Mouse (Mus musculus) embryonic fibroblast, embryonic 13.5 days (primary cell): ENCODE measurements at regions not wholly inside any gene's neighbourhood (a gene's known extent, or its start where the extent isn't known, plus 50 kb on each side); places are given as distances from the start of the nearest gene placed in this dataset.

Experiments
- CTCF ChIP-seq: IDR thresholded peaks from 2 replicates; pipeline ENCODE4 v1.5.1; 2011; ENCODE audit warnings: mild to moderate bottlenecking, control low read depth, low read length, moderate library complexity, borderline replicate concordance; ENCODE audit not compliant: insufficient read depth
- POLR2A ChIP-seq: IDR thresholded peaks from 2 replicates; pipeline ENCODE4 v1.6.1; 2011; ENCODE audit warnings: low read depth, mild to moderate bottlenecking, control low read depth, low read length, moderate library complexity

DNA sequence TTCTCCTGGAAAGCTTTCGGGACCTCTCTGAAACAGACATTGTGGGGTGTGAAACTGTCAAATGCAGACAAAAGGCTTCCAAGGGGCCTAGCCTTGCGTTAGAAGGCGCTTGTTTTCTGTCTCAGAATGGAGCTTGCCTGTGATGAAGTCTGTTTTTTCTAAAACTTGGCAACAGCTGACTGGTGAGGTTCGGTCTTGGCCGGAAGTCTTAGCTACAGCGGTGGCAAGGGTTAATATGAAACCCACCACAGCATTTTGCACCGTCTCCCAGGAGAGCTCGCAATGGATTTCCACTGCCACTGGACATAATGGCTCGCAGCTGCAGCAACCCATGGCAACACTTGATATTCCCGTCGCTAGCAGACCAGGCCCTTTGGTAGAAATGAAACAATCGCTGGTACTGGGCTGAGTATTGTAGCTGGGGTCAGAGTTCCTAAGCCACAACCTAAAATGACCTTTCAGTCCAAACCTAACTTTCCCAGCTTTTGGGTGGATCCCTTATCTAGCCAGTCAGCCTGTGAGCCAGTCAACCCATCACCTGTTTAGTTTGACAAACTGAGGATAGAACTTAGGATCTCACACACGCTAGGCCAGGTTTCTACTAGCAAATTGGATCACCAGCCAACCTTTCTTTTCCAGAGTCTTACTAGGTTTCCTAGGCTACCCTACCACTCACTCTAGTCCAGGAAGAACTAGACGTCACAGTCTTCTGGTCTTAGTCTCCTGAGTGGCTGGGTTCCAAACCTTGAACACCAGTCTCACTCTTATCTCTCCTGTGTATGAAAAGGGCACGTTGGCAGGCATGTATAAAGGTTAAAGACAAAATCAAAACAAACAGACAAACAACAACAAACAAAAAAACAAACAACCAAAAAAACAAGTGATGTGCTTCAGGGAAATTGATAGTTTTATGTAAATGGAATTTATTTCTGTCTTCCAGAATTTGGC lies 592.7 kb downstream of the Kcnj2 start:
- TF ChIP-seq POLR2A, result no peak
- no peak for TF ChIP-seq CTCF
